Mouse (Mus musculus) lung, adult 2 months (tissue): ENCODE results near the gene Rab33b.

Experiments used
- CTCF ChIP-seq: fragments of 200-500 bp; IDR thresholded peaks from 2 replicates; pipeline ENCODE4 v1.5.1; 2011; ENCODE audit warnings: mild to moderate bottlenecking, low read length, control low read depth; ENCODE audit not compliant: insufficient read depth
- POLR2A ChIP-seq: fragments of 200-500 bp; IDR thresholded peaks from 2 replicates; pipeline ENCODE4 v1.6.1; 2011; ENCODE audit warnings: low read depth, mild to moderate bottlenecking, control low read depth, low read length, borderline replicate concordance; ENCODE audit errors: extremely low read depth

DNA sequence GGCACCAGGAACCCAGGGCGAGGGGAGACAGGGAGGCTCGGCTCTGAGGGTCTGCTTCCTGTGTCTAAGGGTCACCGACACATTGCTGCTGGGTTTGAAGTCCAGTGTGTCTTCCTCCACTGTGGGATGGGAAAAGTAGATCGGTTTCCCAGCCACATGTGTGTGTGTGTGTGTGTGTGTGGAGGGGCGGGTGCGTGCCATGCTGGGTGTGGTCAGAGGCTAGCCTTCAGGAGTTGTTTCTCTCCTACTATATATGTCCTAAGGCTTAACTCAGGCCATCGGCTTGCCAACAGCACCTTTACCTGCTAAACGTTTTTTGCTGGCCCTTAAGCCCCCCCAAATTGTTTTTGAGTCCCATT is 35.0 kb downstream of the Rab33b start:
- TF ChIP-seq CTCF (no peak), POLR2A (no peak)
